Mouse (Mus musculus) hindbrain, embryonic 10.5 days (tissue): ENCODE data around the gene Zbed6. TPM values are rescaled to one million over a fixed set of nuclear protein-coding genes. Genes with fewer than 3 reads are reported as not detected.

Source experiments
- DNase-seq: peaks from one replicate; pipeline ENCODE4 v3.0.0-alpha.2; 2017; ENCODE audit warnings: low spot score
- H3K27ac ChIP-seq: fragments of 300-500 bp; sonication (generic); 2 replicates; pipeline ENCODE4 v1.5.1; 2016; ENCODE audit warnings: mild to moderate bottlenecking, moderate library complexity
- H3K27me3 ChIP-seq: fragments of 300-500 bp; sonication (generic); 2 replicates; pipeline ENCODE4 v1.6.1; 2016; ENCODE audit warnings: mild to moderate bottlenecking; ENCODE audit not compliant: poor library complexity, insufficient read depth, severe bottlenecking
- H3K36me3 ChIP-seq: fragments of 300-500 bp; sonication (generic); 2 replicates; pipeline ENCODE4 v1.6.1; 2016; ENCODE audit warnings: mild to moderate bottlenecking, moderate library complexity
- H3K4me1 ChIP-seq: fragments of 300-500 bp; sonication (generic); replicated peaks from 2 replicates; pipeline ENCODE4 v1.6.1; 2016; ENCODE audit warnings: mild to moderate bottlenecking
- H3K4me3 ChIP-seq: fragments of 300-500 bp; sonication (generic); 2 replicates; pipeline ENCODE4 v1.5.1; 2016; ENCODE audit warnings: mild to moderate bottlenecking, moderate library complexity
- H3K9me3 ChIP-seq: fragments of 300-500 bp; sonication (generic); 2 replicates; pipeline ENCODE4 v1.6.1; 2016; ENCODE audit warnings: mild to moderate bottlenecking, moderate library complexity
- WGBS: fragments of 180-500 bp; shearing (Covaris S2); methylation state at CpG from one replicate; pipeline ENCODE4 v1.1.7; 2016; 5-methylcytosine and 5-hydroxymethylcytosine counted together
- polyA plus RNA-seq: library from polyadenylated mRNA; unstranded; fragments of >200 nt; fragmentation: Nextera tagmentation; extraction: Ambion mirVana; gene quantifications from 2 replicates; pipeline ENCODE4 v1.2.1, GENCODE M21; 2016

Zbed6 gene
- polyA plus RNA-seq, 1 experiment from 2014 or later = not detected

DNA sequence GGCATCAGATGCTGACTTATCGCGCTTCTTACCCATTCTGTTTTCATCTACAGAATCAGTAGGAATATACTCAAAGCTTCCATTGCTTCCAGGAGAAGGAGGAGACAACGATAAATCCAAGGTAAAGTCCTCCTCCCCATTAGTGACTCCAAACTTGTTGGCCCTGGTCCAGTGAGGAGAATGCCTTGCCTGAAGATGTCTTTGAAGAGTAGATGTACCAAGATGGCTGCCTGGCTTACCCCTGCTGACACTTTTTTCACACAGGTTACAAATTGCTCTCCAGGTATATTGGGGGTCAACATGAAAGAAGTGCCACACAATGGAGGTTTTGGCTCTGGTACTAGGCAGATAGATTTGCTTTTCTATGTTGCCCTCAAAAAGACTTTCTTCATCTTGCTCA, 1.8 kb downstream of the Zbed6 start:
- H3K9me3 ChIP-seq = no peaks in the 10 kb centered on the region
- H3K27me3 ChIP-seq = no peaks in the 10 kb centered on the region
- H3K27ac ChIP-seq = no peak overlapping the region
- peak overlapping the region; percentile 90; the same call in 1 of the 2 replicates for H3K4me3 ChIP-seq
- peaks cover 37% of the 10 kb centered on the region for H3K4me1 ChIP-seq
- DNase-seq = no peak
- peaks cover 45% of the 10 kb centered on the region for H3K36me3 ChIP-seq
- 90% methylated on average over 3 of the region's 3 CpGs for WGBS

DNA sequence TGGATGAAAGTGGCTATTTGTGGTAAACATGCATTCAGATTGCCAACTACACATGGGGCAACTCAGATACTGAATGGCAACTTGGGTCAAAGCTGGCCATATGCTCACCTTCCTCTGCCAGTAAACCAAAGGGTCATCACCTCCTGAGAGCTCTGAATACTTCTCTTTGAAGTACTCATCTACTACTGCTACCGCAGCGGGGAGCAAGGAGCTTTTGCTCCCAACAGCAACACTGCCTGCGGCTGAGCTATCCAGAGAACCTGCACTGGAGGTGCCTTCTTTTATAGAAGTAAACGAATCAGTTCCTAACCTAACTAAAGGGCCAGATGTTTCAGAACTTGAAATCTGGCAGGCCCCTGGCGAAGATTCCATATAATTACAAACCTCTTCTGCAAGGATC, 3.9 kb downstream of the Zbed6 start:
- no peak for DNase-seq
- Histone ChIP-seq H3K36me3 (peaks cover 64% of the 10 kb centered on the region), H3K4me1 (peaks cover 37% of the 10 kb centered on the region), H3K27ac (no peak overlapping the region), H3K9me3 (no peaks in the 10 kb centered on the region), H3K4me3 (no peak overlapping the region), H3K27me3 (no peaks in the 10 kb centered on the region)
- WGBS = 74% methylated on average over 5 of the region's 5 CpGs

DNA sequence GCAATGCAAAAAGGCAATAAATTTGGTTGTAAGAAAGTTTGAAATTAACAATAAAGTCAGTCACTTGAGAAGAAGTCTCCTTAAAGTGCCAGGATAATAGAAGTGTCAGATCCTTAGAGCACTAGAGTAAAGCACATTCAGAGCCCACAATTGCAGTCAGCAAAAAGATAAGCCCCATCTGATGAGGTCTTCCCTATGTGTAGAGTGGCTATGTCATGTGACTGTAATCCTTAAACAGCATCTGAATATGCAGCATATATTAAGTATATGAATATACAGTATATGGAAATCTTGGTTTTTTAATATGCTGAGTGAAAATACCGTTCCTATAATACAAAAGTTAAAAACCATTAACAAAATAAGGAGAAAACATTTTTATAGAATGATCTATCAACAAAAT, 7.7 kb downstream of the Zbed6 start:
- peaks cover 66% of the 10 kb centered on the region for H3K36me3 ChIP-seq

DNA sequence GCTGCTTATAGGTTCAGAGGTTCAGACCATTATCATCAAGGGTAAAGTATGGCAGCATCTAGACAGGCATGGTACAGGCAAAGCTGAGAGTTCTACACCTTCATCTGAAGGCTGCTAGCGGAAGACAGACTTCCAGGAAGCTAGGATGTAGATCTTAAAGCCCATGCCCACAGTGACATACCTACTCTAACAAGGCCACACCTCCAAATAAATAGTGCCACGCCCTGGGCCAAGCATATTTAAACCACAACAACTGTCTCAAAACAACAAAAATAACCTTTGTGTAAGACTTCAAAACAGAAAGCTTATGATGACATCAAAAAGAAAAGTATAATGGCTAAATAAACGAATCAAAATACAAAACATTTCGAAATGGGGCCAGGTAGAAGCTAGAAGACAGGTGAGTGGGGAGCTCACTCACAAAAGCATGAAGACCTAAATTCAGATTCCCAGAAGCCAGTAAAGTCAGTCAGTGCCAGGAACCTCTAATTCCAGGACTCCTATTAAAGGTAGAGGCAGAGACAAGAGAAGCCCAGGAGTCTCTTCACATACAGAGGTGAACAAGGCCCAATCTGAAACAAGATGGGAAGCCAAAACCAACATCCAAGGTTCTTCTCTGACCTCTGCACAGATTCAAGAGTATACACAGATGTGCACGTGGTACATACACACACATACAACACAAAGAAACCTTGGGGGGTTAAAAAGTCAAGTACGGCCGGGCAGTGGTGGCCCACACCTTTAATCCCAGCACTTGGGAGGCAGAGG, 10.2 kb downstream of the Zbed6 start:
- WGBS = 97% methylated on average over 7 of the region's 7 CpGs
- no peaks in the 10 kb centered on the region for H3K27me3 ChIP-seq
- H3K4me1 ChIP-seq = no peaks in the 10 kb centered on the region
- no peak for DNase-seq
- H3K27ac ChIP-seq = no peak overlapping the region
- no peaks in the 10 kb centered on the region for H3K9me3 ChIP-seq
- H3K36me3 ChIP-seq = peaks cover 65% of the 10 kb centered on the region
- no peak overlapping the region for H3K4me3 ChIP-seq

More for the DNA sequence above, 7.7 kb downstream of the Zbed6 start:
- H3K9me3 ChIP-seq = no peaks in the 10 kb centered on the region
- peaks cover 12% of the 10 kb centered on the region for H3K4me1 ChIP-seq
- DNase-seq = no peak
- H3K4me3 ChIP-seq = no peak overlapping the region
- WGBS = 93% methylated on average over 1 of the region's 1 CpGs
- H3K27me3 ChIP-seq = no peaks in the 10 kb centered on the region
- no peak overlapping the region for H3K27ac ChIP-seq

DNA sequence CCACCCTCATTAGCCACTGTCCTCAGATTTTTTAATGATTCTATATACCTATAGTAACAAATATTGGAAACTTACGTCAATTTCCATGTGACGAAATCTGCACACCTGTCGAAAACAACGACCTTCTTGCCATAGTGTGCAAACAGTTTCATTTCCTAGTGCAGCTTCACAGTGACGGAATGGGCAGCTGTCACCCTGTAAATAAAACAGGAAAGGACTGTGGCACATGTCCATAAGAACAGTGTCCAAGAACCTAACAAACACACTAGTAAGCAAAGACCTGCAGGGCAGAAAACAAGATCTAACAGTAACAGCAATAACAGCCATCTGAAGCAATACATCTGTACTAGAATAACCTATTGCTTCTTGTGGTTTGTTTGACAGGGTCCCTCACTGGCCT, 15.0 kb downstream of the Zbed6 start:
- Histone ChIP-seq H3K4me1 (no peaks in the 10 kb centered on the region), H3K9me3 (no peaks in the 10 kb centered on the region), H3K27ac (no peak overlapping the region), H3K4me3 (no peak overlapping the region), H3K27me3 (no peaks in the 10 kb centered on the region), H3K36me3 (peaks cover 78% of the 10 kb centered on the region)
- DNase-seq = no peak
- 94% methylated on average over 5 of the region's 5 CpGs for WGBS

DNA sequence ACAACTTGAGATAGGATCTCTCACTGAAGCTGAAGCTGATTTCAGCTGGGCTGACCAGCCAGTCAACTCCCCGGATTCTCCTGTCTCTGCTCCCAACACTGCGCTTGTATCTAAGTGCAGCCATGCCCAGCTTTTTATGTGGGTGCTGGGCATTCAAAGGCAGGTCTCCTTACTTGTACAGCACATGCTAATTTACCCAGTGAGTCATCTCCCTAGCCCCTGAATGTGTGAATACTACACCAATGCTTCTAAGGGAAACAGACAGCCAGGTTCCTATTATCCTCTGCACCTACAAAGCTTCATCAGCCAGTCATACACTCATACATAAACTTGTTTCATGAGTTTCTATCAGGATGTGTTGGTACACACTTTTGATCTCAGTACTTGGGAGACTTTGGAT, 19.5 kb downstream of the Zbed6 start:
- Histone ChIP-seq H3K4me3 (no peak overlapping the region), H3K27ac (no peak overlapping the region), H3K36me3 (peaks cover 100% of the 10 kb centered on the region), H3K27me3 (no peaks in the 10 kb centered on the region), H3K9me3 (no peaks in the 10 kb centered on the region), H3K4me1 (no peaks in the 10 kb centered on the region)
- WGBS = 96% methylated on average over 2 of the region's 2 CpGs
- DNase-seq = no peak

DNA sequence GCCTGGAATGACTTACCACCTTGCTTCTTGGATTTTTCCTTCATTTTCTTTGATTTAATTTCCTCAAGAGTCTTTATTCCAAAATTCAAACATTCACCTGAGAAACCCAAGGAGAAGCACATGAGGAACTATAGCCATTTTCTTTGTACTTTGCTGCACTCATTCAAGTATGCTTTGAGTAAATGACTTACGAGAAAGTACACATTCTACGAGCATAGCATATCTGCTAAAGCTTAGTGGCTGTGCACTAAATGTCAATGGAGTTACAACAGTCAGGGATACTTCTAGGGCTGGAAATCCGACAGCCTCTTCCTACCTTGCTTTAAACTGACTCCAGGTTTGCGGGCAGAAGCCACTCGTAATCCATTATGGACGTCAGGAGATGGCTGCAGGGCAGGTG, 22.2 kb downstream of the Zbed6 start:
- Histone ChIP-seq H3K9me3 (no peaks in the 10 kb centered on the region), H3K36me3 (peaks cover 100% of the 10 kb centered on the region), H3K4me3 (no peak overlapping the region), H3K27me3 (no peaks in the 10 kb centered on the region), H3K27ac (no peak overlapping the region), H3K4me1 (no peaks in the 10 kb centered on the region)
- DNase-seq = no peak
- WGBS = 95% methylated on average over 6 of the region's 6 CpGs

DNA sequence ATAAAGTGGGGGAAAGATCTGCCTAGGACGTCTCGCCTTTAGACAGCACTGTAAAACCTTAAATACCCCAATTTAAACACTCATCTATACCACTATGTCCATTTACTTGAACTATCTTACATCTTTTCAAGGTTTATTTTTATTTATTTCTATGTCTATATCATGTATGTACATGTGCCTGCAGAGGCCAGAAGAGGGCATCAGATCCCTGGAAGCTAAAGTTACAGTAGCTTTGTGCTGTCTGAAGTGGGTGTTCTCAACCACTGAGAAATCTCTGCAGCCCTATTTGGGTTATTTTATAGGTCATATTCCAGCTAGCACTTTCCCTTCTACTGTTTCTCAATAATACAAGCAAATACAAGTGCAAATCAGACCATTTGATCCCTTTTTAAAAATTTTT, 28.5 kb downstream of the Zbed6 start:
- no peak overlapping the region for H3K27ac ChIP-seq
- H3K36me3 ChIP-seq = peaks cover 97% of the 10 kb centered on the region
- H3K9me3 ChIP-seq = no peaks in the 10 kb centered on the region
- no peaks in the 10 kb centered on the region for H3K4me1 ChIP-seq
- 95% methylated on average over 2 of the region's 2 CpGs for WGBS
- no peak for DNase-seq
- no peaks in the 10 kb centered on the region for H3K27me3 ChIP-seq
- H3K4me3 ChIP-seq = no peak overlapping the region

DNA sequence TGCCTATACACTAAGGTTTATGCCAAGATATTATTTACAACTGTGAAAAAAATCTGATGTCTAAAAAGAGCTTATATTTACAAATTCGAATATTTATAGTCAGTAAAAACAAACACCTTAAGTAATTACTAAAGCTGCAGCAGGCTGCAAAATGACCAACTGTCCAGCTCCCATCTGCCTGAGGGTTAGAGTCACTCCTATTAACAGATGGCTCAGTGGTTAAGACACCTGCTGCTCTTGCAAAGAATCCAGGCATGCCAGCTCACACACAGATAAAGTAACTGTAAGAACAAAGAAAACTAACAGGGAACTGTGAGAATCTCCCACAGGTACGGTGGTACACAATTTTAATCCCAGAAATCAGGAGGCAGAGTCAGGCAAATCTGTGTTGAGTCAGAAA, 35.6 kb downstream of the Zbed6 start:
- Histone ChIP-seq H3K9me3 (no peaks in the 10 kb centered on the region), H3K27me3 (no peaks in the 10 kb centered on the region), H3K36me3 (peaks cover 97% of the 10 kb centered on the region), H3K4me1 (no peaks in the 10 kb centered on the region), H3K27ac (no peak overlapping the region), H3K4me3 (no peak overlapping the region)
- WGBS = 78% methylated on average over 2 of the region's 2 CpGs
- DNase-seq = no peak

DNA sequence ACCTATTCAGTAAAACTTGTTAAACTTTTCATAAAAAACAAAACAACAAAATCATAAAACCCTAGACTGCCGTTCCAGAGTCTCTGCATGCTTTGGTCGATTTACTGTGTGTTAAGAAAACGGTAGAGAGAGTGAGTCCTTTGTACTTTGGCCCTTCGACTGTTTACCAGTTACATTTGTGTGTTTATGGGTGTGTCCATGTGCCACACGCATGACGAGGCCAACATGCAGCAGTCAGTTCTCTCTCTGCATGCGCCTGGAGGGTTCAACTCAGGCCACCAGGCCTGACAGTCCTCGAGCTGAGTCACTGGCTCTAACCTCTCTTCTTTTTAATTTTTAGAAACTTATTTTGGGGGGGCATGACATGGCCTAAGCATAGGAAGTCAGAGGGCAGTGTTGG, 42.4 kb downstream of the Zbed6 start:
- Histone ChIP-seq H3K27me3 (no peaks in the 10 kb centered on the region), H3K36me3 (peaks cover 85% of the 10 kb centered on the region), H3K9me3 (no peaks in the 10 kb centered on the region), H3K4me1 (no peaks in the 10 kb centered on the region), H3K27ac (no peak overlapping the region), H3K4me3 (no peak overlapping the region)
- DNase-seq = no peak
- WGBS = 82% methylated on average over 8 of the region's 8 CpGs

DNA sequence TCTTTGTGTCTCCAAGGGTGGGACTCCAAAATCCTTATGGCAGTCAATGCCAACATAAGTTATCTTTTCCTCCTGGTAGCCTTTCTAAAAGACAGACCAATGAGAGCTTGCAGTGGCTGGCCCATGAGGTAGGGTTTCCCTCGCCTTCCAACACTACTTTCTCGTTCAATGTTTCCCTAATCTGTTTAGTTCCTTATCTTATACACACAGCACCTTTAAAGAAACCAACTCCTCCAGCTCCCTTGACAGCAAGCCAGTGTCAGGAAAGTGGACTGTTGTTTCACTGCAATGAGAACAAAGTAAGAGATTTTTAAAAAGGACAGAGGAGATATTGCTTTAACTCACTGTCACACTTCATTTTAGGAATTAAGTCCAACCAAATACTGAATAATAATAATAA, 42.8 kb downstream of the Zbed6 start:
- H3K4me1 ChIP-seq = no peaks in the 10 kb centered on the region
- WGBS = 80% methylated on average over 2 of the region's 2 CpGs
- H3K9me3 ChIP-seq = no peaks in the 10 kb centered on the region
- H3K36me3 ChIP-seq = peaks cover 81% of the 10 kb centered on the region
- no peak for DNase-seq
- H3K4me3 ChIP-seq = no peak overlapping the region
- H3K27ac ChIP-seq = no peak overlapping the region
- H3K27me3 ChIP-seq = no peaks in the 10 kb centered on the region

DNA sequence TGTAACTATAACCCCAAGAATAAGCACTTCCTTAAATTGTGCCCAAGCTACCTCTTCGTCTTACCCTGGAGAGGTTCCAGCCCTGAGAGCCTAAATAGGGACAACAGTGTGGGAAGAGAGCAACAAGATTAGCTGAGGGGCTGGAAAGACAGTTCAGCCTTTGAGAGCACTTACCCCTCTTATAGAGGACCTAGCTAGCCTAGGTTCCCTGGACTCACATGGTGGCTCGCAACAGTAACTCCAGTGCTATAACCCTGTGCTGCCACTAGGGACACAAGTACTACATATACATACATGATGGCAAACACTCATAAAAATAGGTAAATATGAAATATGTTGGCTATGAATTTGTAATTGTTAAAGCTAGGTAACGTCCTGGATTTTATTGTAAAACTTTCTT, 46.9 kb downstream of the Zbed6 start:
- Histone ChIP-seq H3K9me3 (no peaks in the 10 kb centered on the region), H3K27ac (no peak overlapping the region), H3K36me3 (peaks cover 42% of the 10 kb centered on the region), H3K4me3 (no peak overlapping the region), H3K27me3 (no peaks in the 10 kb centered on the region), H3K4me1 (peaks cover 8% of the 10 kb centered on the region; the same call in 1 of the 2 replicates)
- WGBS = 74% methylated on average over 3 of the region's 3 CpGs
- DNase-seq = no peak

DNA sequence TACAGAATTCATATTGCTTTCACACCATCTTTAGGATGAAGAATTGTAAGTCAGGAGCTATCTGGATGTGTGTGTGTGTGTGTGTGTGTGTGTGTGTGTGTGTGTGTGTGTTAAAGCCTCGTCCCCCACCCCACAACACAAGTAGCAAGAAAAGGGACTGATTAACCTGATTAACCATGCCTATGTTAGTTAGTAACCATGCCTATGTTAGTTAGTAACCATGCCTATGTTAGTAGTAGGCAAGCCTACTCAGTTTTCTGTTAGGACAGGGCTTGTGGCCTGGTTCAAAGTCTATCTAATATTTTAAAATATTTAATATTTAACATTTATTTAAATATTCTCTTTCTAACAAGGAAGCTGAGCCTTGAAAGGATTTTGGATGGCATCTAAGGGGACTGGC, 49.2 kb downstream of the Zbed6 start:
- no peak for DNase-seq
- H3K27me3 ChIP-seq = no peaks in the 10 kb centered on the region
- 84% methylated on average over 1 of the region's 1 CpGs for WGBS
- peaks cover 46% of the 10 kb centered on the region for H3K36me3 ChIP-seq
- no peaks in the 10 kb centered on the region for H3K9me3 ChIP-seq
- H3K4me3 ChIP-seq = no peak overlapping the region
- H3K27ac ChIP-seq = no peak overlapping the region
- H3K4me1 ChIP-seq = peaks cover 16% of the 10 kb centered on the region; the same call in 1 of the 2 replicates

DNA sequence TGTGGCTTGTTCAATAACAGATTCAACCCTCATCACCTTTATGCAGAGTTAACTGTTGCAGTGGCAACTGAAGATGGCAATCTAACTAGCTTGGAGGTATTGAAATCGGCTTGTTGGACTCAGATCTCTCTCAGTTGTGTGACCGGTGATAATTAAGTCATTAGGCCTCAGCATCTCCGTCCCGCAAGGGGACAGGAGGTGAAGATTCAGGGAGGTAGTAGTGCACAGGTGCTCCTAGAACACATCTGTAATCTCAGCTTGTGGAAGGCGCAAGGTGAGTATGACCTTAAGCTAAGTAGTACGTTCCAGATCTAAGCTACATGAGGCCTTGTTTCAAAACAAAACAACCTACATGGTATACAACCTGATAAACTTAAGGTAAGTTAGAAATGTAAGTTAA, 50.1 kb downstream of the Zbed6 start:
- WGBS = 62% methylated on average over 6 of the region's 6 CpGs
- no peak for DNase-seq
- H3K27ac ChIP-seq = peak overlapping the region; percentile 99
- H3K4me3 ChIP-seq = peak overlapping the region; percentile 94
- H3K27me3 ChIP-seq = no peaks in the 10 kb centered on the region
- no peaks in the 10 kb centered on the region for H3K9me3 ChIP-seq
- peaks cover 16% of the 10 kb centered on the region; the same call in 1 of the 2 replicates for H3K4me1 ChIP-seq
- peaks cover 46% of the 10 kb centered on the region for H3K36me3 ChIP-seq
